Mouse (Mus musculus): ENCODE measurements around the gene Daam1. TPM values are rescaled to one million over a fixed set of nuclear protein-coding genes. Genes with fewer than 3 reads are reported as not detected.

Gene Daam1
- 7.8 and 8.0 TPM in 2 replicates for polyA plus RNA-seq (2012; rRNA removed)

GRCm38 (mm10) chr12:71830607-71831257, at the start of gene Daam1:
TSS of gene Daam1 (plus strand) at chr12:71831078.

Other genes starting within 250 kb of the Daam1 start
- 1.3 TPM in 2 replicates for gene Gpr135, start 240.0 kb downstream of the Daam1 start, polyA plus RNA-seq (2012; rRNA removed)